Mouse (Mus musculus) hindbrain, embryonic 13.5 days (tissue): ENCODE data around the gene Gm45785. TPM values are rescaled to one million over a fixed set of nuclear protein-coding genes. Genes with fewer than 3 reads are reported as not detected.
A peak's percentile ranks its signal among the peaks of the same experiment; 100 is the strongest.

Experiments
- ATAC-seq: fragments of 200-750 bp; cut with Nextera tagmentation; 2 replicates; pipeline ENCODE4 v1.8.0; 2017; ENCODE audit warnings: moderate TSS enrichment; ENCODE audit not compliant: low FRiP score
- H3K27ac ChIP-seq: fragments of 300-500 bp; sonication (generic); 2 replicates; pipeline ENCODE4 v1.5.1; 2015; ENCODE audit warnings: inconsistent platforms, mild to moderate bottlenecking, moderate library complexity
- H3K27me3 ChIP-seq: fragments of 300-500 bp; sonication (generic); 2 replicates; pipeline ENCODE4 v1.6.1; 2015; ENCODE audit warnings: mild to moderate bottlenecking, inconsistent platforms
- H3K36me3 ChIP-seq: fragments of 300-500 bp; sonication (generic); 2 replicates; pipeline ENCODE4 v1.6.1; 2015; ENCODE audit warnings: mild to moderate bottlenecking, inconsistent platforms
- H3K4me1 ChIP-seq: fragments of 300-500 bp; sonication (generic); replicated peaks from 2 replicates; pipeline ENCODE4 v1.6.1; 2015; ENCODE audit warnings: inconsistent platforms
- H3K4me2 ChIP-seq: fragments of 300-500 bp; sonication (generic); 2 replicates; pipeline ENCODE4 v1.6.1; 2015; ENCODE audit warnings: inconsistent platforms, mild to moderate bottlenecking, moderate library complexity
- H3K4me3 ChIP-seq: fragments of 300-500 bp; sonication (generic); 2 replicates; pipeline ENCODE4 v1.5.1; 2015; ENCODE audit warnings: mild to moderate bottlenecking, inconsistent platforms
- H3K9ac ChIP-seq: fragments of 300-500 bp; sonication (generic); 2 replicates; pipeline ENCODE4 v1.6.1; 2015; ENCODE audit warnings: mild to moderate bottlenecking, inconsistent platforms
- H3K9me3 ChIP-seq: fragments of 300-500 bp; sonication (generic); 2 replicates; pipeline ENCODE4 v1.6.1; 2016; ENCODE audit warnings: inconsistent platforms
- WGBS: fragments of 180-500 bp; shearing (Covaris S2); methylation state at CpG from one replicate; pipeline ENCODE4 v1.1.7; 2015; 5-methylcytosine and 5-hydroxymethylcytosine counted together
- polyA plus RNA-seq: library from polyadenylated mRNA; unstranded; fragments of >200 nt; fragmentation: Nextera tagmentation; extraction: Ambion mirVana; gene quantifications from 2 replicates; pipeline ENCODE4 v1.2.1, GENCODE M21; 2015

The Gm45785 gene
- polyA plus RNA-seq, 1 experiment from 2014 or later, result 0.84 TPM

DNA sequence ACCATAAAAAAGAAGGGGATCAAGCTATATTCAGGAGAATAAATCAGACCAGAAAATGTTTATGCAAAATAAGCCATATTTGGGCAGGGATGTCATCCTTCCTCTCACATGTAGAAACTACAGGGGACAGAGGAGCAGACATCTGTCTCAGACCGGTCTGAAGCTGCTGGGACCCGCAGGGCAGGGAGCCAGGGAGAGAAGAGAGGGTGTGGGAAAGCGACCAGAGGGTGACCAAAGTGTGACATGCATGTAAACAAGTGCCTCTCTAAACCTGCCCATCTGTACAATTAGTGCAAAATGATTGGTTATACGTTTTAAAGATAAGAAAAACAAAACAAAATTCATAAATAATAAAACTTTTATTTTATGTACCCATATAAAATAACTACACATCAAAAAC lies 36.0 kb downstream of the Gm45785 start:
- Histone ChIP-seq H3K36me3 (peaks cover 10% of the 10 kb centered on the region), H3K4me2 (peak overlapping the region; percentile 40), H3K9ac (peak overlapping the region; percentile 51; the same call in 1 of the 2 replicates), H3K27me3 (0 out of 2 replicates have a peak, but pooled peaks cover 2% of the 10 kb centered on the region), H3K9me3 (no peaks in the 10 kb centered on the region), H3K4me1 (peaks cover 24% of the 10 kb centered on the region), H3K27ac (no peak overlapping the region), H3K4me3 (no peak overlapping the region)
- ATAC-seq, result no peak
- WGBS, result 50% methylated on average over 4 of the region's 4 CpGs

DNA sequence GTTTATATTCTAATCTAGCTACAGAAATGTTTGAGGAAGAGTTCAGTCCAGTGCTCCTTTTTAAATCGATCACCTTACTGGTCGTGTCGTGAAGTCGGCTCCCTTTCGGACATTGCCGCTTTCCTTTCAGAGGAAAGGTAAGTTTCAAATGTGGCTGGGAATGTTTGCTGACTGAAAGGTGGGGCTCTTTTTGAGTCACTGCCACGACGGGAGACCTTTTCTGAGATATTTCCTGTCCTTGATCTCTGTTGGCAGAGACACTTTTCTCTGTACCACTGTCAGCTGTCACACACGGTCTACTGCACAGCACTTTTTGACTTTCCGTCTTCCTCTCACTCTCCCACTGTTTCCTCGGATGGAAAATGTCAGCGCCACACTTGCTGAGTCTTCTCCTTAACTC lies 43.3 kb downstream of the Gm45785 start:
- Histone ChIP-seq H3K27me3 (no peaks in the 10 kb centered on the region), H3K4me1 (peaks cover 8% of the 10 kb centered on the region; the same call in 1 of the 2 replicates), H3K4me2 (no peak overlapping the region), H3K27ac (no peak overlapping the region), H3K9me3 (no peaks in the 10 kb centered on the region), H3K9ac (no peak overlapping the region), H3K4me3 (no peak overlapping the region), H3K36me3 (peaks cover 39% of the 10 kb centered on the region)
- 94% methylated on average over 12 of the region's 12 CpGs for WGBS
- no peak for ATAC-seq

DNA sequence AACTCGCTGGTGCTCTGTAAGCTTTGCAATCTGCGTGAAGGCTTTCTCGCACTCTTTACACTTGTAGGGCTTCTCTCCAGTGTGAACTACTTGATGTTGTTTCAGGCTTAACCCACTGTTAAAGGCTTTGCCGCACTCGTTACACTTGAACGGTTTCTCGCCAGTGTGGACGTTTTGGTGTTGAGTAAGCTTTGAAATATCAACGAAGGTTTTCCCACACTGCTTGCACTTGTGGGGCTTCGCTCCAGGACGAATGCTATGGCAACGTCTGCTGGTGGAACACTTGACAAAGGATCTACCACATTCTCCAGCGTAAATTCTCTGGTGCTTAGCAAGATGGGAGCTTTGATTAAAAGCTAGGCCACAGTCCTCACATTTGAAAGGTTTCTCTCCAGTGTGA lies 44.4 kb downstream of the Gm45785 start:
- no peak overlapping the region for H3K9ac ChIP-seq
- H3K9me3 ChIP-seq, result no peaks in the 10 kb centered on the region
- no peaks in the 10 kb centered on the region for H3K27me3 ChIP-seq
- ATAC-seq, result peak; percentile 36; the same call in 1 of the 2 replicates
- WGBS, result 82% methylated on average over 13 of the region's 13 CpGs
- no peak overlapping the region for H3K27ac ChIP-seq
- H3K4me1 ChIP-seq, result no peaks in the 10 kb centered on the region
- H3K4me2 ChIP-seq, result no peak overlapping the region
- no peak overlapping the region for H3K4me3 ChIP-seq
- H3K36me3 ChIP-seq, result peaks cover 46% of the 10 kb centered on the region

- Histone ChIP-seq H3K9me3 (no peaks in the 10 kb centered on the region), H3K27me3 (no peaks in the 10 kb centered on the region), H3K27ac (no peak overlapping the region), H3K4me2 (no peak overlapping the region), H3K9ac (no peak overlapping the region), H3K36me3 (peaks cover 50% of the 10 kb centered on the region), H3K4me1 (no peaks in the 10 kb centered on the region), H3K4me3 (no peak overlapping the region)
- 93% methylated on average over 6 of the region's 6 CpGs for WGBS
- no peak for ATAC-seq
These were observed 45.6 kb downstream of the Gm45785 start for GRCm38 (mm10) chr7:140810496-140810895.

- ATAC-seq, result no peak
- Histone ChIP-seq H3K27ac (no peak overlapping the region), H3K4me3 (no peak overlapping the region), H3K4me1 (no peaks in the 10 kb centered on the region), H3K36me3 (peaks cover 21% of the 10 kb centered on the region), H3K4me2 (no peak overlapping the region), H3K9ac (no peak overlapping the region), H3K9me3 (no peaks in the 10 kb centered on the region), H3K27me3 (no peaks in the 10 kb centered on the region)
- 14% methylated on average over 1 of the region's 1 CpGs for WGBS
These were observed 50.4 kb downstream of the Gm45785 start for GRCm38 (mm10) chr7:140805704-140806103.

DNA sequence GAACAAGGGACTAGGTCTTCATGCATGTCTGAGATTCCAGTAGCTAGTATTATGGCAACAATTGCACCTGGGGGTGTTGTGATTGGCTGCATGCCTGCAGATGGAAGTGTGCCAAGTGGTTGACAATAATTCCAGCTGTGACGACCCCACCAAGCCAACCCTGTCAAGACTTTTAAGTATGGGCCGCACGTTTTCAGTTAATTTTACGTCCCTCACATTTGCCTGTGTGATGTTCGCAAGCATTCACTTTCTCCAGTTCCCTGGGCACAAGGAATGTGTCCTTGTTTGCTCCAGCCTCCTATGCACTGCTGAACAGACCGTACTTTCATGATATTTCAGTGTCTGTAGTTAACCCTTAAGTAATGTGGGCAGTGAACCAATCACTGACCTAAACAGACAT lies 53.5 kb downstream of the Gm45785 start:
- no peak overlapping the region for H3K9ac ChIP-seq
- WGBS, result 74% methylated on average over 6 of the region's 6 CpGs
- H3K27ac ChIP-seq, result no peak overlapping the region
- H3K4me3 ChIP-seq, result no peak overlapping the region
- H3K4me2 ChIP-seq, result no peak overlapping the region
- no peaks in the 10 kb centered on the region for H3K9me3 ChIP-seq
- no peaks in the 10 kb centered on the region for H3K4me1 ChIP-seq
- no peaks in the 10 kb centered on the region for H3K27me3 ChIP-seq
- peaks cover 13% of the 10 kb centered on the region for H3K36me3 ChIP-seq
- no peak for ATAC-seq

- no peaks in the 10 kb centered on the region for H3K27me3 ChIP-seq
- H3K4me3 ChIP-seq, result no peak overlapping the region
- no peak overlapping the region for H3K27ac ChIP-seq
- H3K4me1 ChIP-seq, result no peaks in the 10 kb centered on the region
- no peaks in the 10 kb centered on the region for H3K9me3 ChIP-seq
- WGBS, result 70% methylated on average over 2 of the region's 2 CpGs
- no peak overlapping the region for H3K9ac ChIP-seq
- H3K4me2 ChIP-seq, result no peak overlapping the region
- ATAC-seq, result no peak
- H3K36me3 ChIP-seq, result no peaks in the 10 kb centered on the region
These were observed 57.9 kb downstream of the Gm45785 start for GRCm38 (mm10) chr7:140798212-140798611.

GRCm38 (mm10) chr7:140797619-140798018 lies 58.5 kb downstream of the Gm45785 start:
- WGBS, result 80% methylated on average over 3 of the region's 3 CpGs
- Histone ChIP-seq H3K27ac (no peak overlapping the region), H3K27me3 (no peaks in the 10 kb centered on the region), H3K9ac (no peak overlapping the region), H3K9me3 (no peaks in the 10 kb centered on the region), H3K4me2 (no peak overlapping the region), H3K4me1 (no peaks in the 10 kb centered on the region), H3K36me3 (no peaks in the 10 kb centered on the region), H3K4me3 (no peak overlapping the region)
- ATAC-seq, result no peak

GRCm38 (mm10) chr7:140793541-140793940 lies 62.6 kb downstream of the Gm45785 start:
- no peak overlapping the region for H3K9ac ChIP-seq
- ATAC-seq, result no peak
- WGBS, result 79% methylated on average over 4 of the region's 4 CpGs

GRCm38 (mm10) chr7:140788053-140788435 lies 68.1 kb downstream of the Gm45785 start:
- Histone ChIP-seq H3K4me1 (no peaks in the 10 kb centered on the region), H3K4me3 (no peak overlapping the region), H3K27me3 (no peaks in the 10 kb centered on the region), H3K9ac (no peak overlapping the region), H3K9me3 (peaks cover 4% of the 10 kb centered on the region; the same call in 1 of the 2 replicates), H3K27ac (no peak overlapping the region), H3K4me2 (no peak overlapping the region), H3K36me3 (no peaks in the 10 kb centered on the region)
- 91% methylated on average over 7 of the region's 7 CpGs for WGBS
- no peak for ATAC-seq

More at GRCm38 (mm10) chr7:140793541-140793940, 62.6 kb downstream of the Gm45785 start:
- no peak overlapping the region for H3K27ac ChIP-seq
- H3K9me3 ChIP-seq, result peaks cover 4% of the 10 kb centered on the region; the same call in 1 of the 2 replicates
- no peak overlapping the region for H3K4me2 ChIP-seq
- no peaks in the 10 kb centered on the region for H3K36me3 ChIP-seq
- no peaks in the 10 kb centered on the region for H3K27me3 ChIP-seq
- H3K4me1 ChIP-seq, result no peaks in the 10 kb centered on the region
- no peak overlapping the region for H3K4me3 ChIP-seq

- Histone ChIP-seq H3K4me2 (no peak within 1 kb of the TSS), H3K9ac (no peak within 1 kb of the TSS), H3K9me3 (peaks cover 4% of the 10 kb centered on the region; the same call in 1 of the 2 replicates), H3K36me3 (no peaks in the 10 kb centered on the region), H3K4me1 (no peaks in the 10 kb centered on the region), H3K4me3 (no peak within 1 kb of the TSS), H3K27ac (no peak within 1 kb of the TSS), H3K27me3 (no peaks in the 10 kb centered on the region)
- ATAC-seq, result no peak
- WGBS, result 86% methylated on average over 33 of the region's 33 CpGs
These were observed 68.6 kb downstream of the Gm45785 start, which contains the start of gene Syce1 for GRCm38 (mm10) chr7:140787406-140788052. TSS of gene Syce1 (minus strand) at chr7:140787852.

- Histone ChIP-seq H3K4me2 (no peak overlapping the region), H3K9ac (no peak overlapping the region), H3K27ac (no peak overlapping the region), H3K4me3 (no peak overlapping the region), H3K27me3 (no peaks in the 10 kb centered on the region), H3K36me3 (no peaks in the 10 kb centered on the region), H3K4me1 (no peaks in the 10 kb centered on the region), H3K9me3 (no peaks in the 10 kb centered on the region)
- WGBS, result 87% methylated on average over 4 of the region's 4 CpGs
- no peak for ATAC-seq
These were observed 75.6 kb downstream of the Gm45785 start for GRCm38 (mm10) chr7:140780548-140780947.
